Mouse (Mus musculus): Measurements from ENCODE around the gene Hist1h3i.
A peak's percentile ranks its signal among the peaks of the same experiment; 100 is the strongest.

The Hist1h3i gene

DNA sequence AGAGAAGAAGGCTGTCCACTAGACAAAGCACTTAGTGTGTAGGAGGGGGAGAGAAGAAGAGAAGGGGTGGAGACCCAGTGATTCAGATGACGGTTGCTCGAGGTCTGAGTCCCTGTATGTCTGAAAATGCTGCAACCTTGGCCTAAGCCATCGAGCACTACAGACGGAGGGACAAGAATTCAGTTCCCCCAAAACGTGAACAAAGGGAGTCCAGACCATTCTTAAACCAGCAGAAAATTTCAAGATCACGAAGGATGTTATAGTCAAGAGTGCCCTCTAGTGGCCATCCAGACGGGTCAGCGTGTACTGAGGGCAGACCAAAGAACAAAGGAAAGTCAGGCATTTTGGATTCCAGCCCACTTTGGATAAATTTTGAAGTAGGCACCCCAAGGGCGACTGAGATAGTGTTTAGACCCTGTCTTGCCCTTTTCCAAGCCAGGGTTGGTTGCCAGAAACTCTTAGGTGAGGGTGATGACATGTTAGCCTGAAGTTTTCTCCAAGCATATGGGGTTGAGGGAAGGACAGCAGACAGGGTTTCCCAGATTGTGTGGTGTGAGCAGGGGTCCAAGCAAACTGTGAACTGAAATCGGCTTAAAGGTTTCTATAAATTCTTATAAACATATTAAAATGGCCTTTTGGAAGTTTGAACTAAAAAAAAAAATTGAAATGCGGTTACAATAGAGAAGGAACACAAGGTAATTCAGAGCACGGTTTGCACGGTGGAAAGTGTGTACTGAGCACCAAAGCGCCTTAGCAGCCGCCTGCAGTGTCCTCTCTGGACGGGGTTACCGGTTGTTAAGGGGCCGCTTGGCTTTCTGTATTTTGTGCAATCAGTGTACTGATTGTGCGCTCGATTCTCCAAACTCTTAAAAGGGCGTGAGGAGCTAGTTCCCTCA is 48.9 kb downstream of the Hist1h3i start:
- peak; percentile 87 to 89 for DNase-seq

DNA sequence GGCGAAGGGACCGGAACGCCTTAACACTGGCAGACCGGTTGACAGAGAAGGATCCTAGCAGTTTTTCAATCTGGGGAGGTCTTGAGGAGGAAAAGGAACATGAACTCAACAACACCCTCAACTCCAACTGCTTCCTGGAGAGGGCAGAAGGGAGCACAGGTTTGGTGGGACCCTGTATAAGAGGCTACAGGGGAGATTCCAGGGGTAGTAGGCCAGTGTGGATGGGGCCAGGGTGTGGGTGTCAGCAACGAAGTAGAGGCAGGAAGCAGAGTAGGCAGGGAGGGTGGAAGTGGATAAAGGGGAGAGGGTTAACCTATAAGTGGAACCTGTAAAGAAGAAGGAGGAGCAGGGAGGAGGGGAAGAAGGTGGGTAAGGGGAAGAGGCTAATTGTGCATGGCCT is 49.7 kb downstream of the Hist1h3i start:
- peak in 1 of 2 experiments; percentile 15 for DNase-seq

Measured in cerebellum, postnatal 14 days (tissue).